Mouse (Mus musculus) cerebellum, postnatal 25 days (tissue): ENCODE results near the gene Ccdc71.

Experiments used
- DNase-seq, 2 experiments: peaks; one replicate each; pipeline ENCODE4 v3.0.0; 2021; ENCODE audit warnings: mixed read lengths in 2 of 2

Ccdc71 gene

DNA sequence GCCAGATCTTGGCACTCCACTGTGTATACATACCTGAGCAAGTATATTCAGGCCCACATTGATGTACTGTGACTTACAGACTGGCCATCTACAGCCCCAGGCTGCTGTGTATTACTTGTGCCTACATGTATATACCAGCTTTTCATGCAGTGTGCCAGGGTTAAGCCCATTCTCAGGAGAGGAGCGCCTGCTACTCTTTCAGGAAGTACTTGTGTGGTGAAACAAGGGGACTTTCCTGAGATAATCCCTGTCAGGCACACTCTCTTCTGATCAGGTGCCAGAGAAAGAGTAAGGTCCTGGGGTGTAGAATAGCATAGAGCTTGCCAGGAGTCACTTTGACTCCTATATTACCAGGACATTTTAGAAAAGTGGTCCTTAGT, 398 bp upstream of the Ccdc71 start:
- DNase-seq = no peak

DNA sequence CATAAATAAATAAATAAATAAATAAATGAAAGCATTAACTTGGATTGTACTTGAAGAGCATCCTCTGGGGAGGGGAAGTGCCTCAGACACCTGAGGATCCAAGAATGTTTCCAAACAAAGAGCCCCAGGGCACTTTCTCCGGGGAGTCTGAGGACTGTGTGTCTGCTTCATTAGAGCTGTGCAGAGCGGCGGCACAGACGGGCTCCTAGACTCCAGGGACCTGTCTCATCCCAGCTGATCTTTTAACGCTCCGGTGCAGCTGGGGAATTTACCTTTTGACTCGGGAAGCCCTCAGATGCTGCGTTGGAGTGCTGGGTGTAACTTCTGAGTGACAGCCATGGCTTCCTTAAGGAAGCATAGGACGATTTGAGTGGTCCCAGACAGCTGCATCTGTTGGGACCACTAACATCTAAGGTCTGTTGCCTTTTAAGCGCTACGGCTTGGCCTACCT, 879 bp downstream of the Ccdc71 start, which contains the start of gene Klhdc8b:
Gene Klhdc8b, minus strand, starts transcription at position 401 of the 451 bp plus-strand sequence.
- DNase-seq = no peak

GRCm38 (mm10) chr9:108461675-108462074, 1.3 kb downstream of the Ccdc71 start:
- no peak for DNase-seq

DNA sequence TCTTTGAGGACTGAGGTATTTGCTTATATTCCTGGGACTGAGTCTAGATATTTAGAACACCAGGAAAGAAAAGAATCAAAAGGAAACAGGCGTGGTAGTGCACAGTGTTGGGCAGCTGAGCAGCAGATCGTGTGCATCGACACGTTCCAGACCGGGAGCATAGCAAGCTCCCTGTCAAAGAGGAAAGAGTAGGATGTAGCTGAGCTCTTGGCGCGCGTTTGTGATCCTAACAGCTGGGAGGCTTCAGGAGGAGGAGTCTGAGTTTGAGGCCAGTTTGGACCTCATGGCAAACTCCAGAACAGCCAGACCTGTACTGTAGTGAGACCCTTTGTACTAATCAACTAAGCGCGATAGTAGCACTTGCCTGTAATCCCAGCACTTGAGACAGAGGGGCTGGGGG, 1.9 kb downstream of the Ccdc71 start:
- DNase-seq = no peak

GRCm38 (mm10) chr9:108463713-108464112, 3.4 kb downstream of the Ccdc71 start:
- no peak for DNase-seq

DNA sequence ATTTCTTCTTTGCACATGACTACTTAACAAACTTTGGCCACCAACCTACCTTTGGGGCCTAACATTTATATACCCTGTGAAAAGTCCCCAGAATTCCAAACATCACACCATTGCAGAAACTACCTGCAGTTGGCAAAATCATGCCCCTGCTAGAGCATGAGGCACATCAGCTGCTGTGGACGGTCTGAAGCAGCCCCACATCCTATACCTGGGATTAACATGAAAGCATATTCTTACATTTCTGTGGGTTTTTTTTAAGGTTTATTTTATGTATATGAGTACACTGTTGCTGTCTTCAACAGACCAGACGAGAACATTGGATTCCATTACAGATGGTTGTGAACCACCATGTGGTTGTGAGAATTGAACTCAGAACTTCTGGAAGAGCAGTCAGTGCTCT, 5.9 kb downstream of the Ccdc71 start:
- DNase-seq = no peak

- no peak for DNase-seq
Measured at GRCm38 (mm10) chr9:108469430-108469829, 9.1 kb downstream of the Ccdc71 start.

GRCm38 (mm10) chr9:108469845-108470244, 9.5 kb downstream of the Ccdc71 start:
- no peak for DNase-seq

GRCm38 (mm10) chr9:108474528-108474927, 14.2 kb downstream of the Ccdc71 start:
- DNase-seq = no peak

- no peak for DNase-seq
Measured at GRCm38 (mm10) chr9:108478638-108479156, 18.4 kb downstream of the Ccdc71 start.

DNA sequence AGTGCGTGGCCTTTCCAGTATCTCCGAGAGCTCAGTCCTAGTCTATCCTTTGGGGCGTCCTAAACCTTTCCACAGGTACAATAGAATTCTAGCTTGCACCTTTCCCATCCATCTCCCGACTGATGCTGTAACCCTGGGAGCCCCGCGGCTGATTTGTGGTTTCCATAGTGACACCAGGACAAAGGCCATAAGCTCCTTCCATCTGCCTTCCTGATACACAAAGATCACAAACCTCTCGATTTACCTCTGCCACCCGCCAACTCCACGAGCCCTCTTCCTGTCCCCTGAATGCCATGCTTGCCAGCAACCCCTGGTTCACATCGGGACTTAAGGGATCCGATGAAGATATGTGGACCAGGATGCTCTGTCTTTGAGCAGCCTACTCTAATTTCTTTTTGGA, 18.9 kb downstream of the Ccdc71 start:
- DNase-seq = no peak

DNA sequence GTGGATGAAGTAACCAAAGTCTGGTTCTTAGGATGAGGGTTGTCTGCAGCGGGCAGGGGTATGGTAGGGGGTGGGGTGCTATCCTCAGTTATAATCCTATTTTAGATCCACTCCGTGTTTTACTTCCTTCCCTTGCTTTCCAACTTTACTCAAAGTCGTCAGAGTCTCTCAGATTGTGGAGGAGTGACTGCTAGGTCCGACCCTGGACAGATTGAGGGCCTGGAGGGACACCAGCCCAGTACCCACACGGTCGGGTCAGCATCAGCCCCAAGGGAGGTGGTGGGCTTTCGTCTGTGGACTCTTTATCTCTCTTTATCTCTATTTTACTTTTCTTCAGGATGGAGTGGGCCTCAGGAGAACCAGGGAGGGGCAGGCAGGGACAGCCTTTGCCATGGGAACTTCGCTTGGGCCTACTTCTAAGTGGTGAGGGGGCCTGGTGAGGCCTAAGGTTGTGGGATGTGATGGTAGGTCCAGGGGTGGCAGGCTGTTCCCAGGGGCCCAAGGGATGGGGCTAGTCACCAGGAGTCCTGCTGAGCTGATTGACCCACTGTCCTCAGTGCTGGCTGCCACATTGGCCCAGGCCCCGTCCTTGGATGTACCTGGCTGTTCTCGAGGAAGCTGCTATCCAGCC, 19.5 kb downstream of the Ccdc71 start, which contains the start of gene Lamb2:
Gene Lamb2, plus strand, starts transcription at position 16 of the 631 bp plus-strand sequence.
- DNase-seq = no peak

GRCm38 (mm10) chr9:108480813-108481519, 20.6 kb downstream of the Ccdc71 start:
- DNase-seq = no peak

DNA sequence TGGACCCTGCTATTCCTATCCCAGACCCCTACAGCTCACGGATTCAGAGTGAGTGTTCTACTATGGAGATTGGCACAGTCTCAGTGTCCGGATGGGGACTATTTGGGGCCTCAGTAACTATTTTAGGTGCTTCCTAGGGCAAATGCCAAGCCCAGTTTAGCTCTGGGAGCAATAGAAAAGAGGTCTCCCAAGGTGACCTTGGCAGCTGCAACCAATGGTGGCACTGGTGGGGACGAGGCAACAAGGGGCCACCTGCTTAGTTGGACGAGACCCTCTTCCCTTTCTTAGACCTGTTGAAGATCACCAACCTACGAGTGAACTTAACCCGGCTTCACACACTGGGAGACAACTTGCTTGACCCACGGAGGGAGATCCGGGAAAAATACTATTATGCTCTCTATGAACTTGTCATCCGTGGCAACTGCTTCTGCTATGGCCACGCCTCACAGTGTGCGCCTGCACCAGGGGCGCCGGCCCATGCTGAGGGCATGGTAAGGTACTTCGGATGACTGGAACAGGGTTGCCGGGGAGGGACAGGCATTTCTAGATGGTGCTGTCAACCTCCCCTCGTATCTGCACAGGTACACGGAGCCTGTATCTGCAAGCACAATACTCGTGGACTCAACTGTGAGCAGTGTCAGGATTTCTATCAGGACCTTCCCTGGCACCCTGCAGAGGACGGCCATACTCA, 21.3 kb downstream of the Ccdc71 start:
- DNase-seq = no peak

DNA sequence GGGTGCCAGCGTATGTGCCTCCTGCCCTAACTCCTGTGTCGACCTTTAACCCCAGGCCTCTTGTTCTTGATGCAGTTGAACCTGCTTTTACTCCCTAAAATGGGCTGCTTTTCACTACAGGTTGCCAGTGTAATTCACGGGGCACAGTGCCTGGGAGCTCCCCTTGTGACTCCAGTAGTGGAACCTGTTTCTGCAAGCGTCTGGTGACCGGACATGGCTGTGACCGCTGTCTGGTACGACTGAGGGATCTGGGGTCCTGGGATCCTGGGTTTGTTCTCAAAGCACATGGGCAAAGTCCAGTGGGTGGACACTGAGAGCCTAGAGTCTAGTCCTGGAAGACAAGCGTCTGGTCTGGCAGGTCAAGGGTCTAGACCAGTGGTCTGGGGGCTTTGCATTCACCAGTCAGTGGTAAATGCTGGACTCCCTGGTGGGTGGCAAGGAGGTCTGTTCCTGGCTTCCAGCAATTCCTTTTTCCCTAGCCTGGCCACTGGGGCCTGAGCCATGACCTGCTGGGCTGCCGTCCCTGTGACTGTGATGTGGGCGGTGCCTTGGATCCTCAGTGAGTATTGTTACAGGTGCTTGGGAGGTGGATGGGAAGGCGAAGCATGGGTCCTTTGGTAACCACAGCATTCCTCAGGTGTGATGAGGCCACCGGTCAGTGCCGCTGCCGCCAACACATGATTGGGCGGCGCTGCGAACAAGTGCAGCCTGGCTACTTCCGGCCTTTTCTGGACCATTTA, 22.9 kb downstream of the Ccdc71 start:
- no peak for DNase-seq

GRCm38 (mm10) chr9:108484021-108484420, 23.7 kb downstream of the Ccdc71 start:
- peak in 1 of 2 experiments; percentile 5 for DNase-seq

GRCm38 (mm10) chr9:108485301-108485875, 25.1 kb downstream of the Ccdc71 start:
- DNase-seq = peak in 1 of 2 experiments; percentile 3

DNA sequence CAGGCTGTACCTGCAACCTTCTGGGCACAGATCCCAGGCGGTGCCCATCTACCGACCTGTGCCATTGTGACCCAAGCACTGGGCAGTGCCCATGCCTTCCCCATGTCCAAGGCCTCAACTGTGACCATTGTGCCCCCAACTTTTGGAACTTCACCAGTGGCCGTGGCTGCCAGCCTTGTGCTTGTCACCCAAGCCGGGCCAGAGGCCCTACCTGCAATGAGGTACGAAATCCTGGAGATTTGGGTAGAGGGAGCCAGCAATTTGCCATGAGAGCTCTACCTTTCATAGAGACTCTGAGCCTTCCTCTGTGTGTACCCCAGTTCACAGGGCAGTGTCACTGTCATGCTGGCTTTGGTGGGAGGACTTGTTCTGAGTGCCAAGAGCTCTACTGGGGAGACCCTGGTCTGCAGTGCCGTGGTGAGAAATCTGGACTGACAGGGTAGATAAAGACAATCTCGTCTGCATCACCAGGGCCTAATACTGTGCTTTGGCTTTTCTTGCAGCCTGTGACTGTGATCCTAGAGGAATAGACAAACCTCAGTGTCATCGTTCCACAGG, 26.7 kb downstream of the Ccdc71 start:
- DNase-seq = peak in 1 of 2 experiments; percentile 12

DNA sequence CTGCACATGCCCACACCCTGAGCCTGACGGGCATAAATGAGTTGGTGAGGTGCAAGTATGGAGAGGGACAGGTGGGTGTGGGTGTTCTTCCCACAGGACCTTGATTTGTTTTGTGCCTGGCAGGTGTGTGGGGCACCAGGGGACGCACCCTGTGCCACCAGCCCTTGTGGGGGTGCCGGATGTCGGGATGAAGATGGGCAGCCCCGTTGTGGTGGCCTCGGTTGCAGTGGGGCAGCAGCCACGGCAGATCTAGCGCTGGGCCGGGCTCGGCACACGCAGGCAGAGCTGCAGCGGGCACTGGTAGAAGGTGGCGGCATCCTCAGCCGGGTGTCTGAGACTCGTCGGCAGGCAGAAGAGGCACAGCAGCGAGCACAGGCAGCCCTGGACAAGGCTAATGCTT, 28.1 kb downstream of the Ccdc71 start:
- DNase-seq = no peak

GRCm38 (mm10) chr9:108489215-108489614, 28.9 kb downstream of the Ccdc71 start:
- DNase-seq = no peak

- peak in 1 of 2 experiments; percentile 52 for DNase-seq
Measured at GRCm38 (mm10) chr9:108489702-108490558, 29.6 kb downstream of the Ccdc71 start.
